Mouse (Mus musculus) liver, postnatal 0 days (tissue): ENCODE data around the gene Sh3tc1. TPM values are rescaled to one million over a fixed set of nuclear protein-coding genes. Genes with fewer than 3 reads are reported as not detected.

Experiments used
- ATAC-seq: fragments of 200-750 bp; cut with Nextera tagmentation; 2 replicates; pipeline ENCODE4 v1.8.0; 2017; ENCODE audit warnings: mild to moderate bottlenecking, moderate library complexity
- DNase-seq: peaks from one replicate; pipeline ENCODE4 v3.0.0-alpha.2; 2016
- H3K27ac ChIP-seq: fragments of 300-500 bp; sonication (generic); 2 replicates; pipeline ENCODE4 v1.5.1; 2014; ENCODE audit warnings: antibody characterized with exemption, moderate library complexity, mild to moderate bottlenecking, low read depth
- H3K27me3 ChIP-seq: fragments of 300-500 bp; sonication (generic); 2 replicates; pipeline ENCODE4 v1.6.1; 2014; ENCODE audit warnings: low read length, control low read depth, mixed read lengths; ENCODE audit not compliant: insufficient read depth
- H3K36me3 ChIP-seq: fragments of 300-500 bp; sonication (generic); replicated peaks from 2 replicates; pipeline ENCODE4 v1.6.1; 2014; ENCODE audit warnings: mild to moderate bottlenecking, control low read depth, low read length, moderate library complexity, mixed read lengths; ENCODE audit not compliant: insufficient read depth
- H3K4me1 ChIP-seq: fragments of 300-500 bp; sonication (generic); 2 replicates; pipeline ENCODE4 v1.6.1; 2014; ENCODE audit warnings: antibody characterized with exemption, mild to moderate bottlenecking, control low read depth; ENCODE audit not compliant: insufficient read depth
- H3K4me2 ChIP-seq: fragments of 300-500 bp; sonication (generic); 2 replicates; pipeline ENCODE4 v1.6.1; 2014; ENCODE audit warnings: low read depth, mild to moderate bottlenecking, low read length, moderate library complexity, mixed read lengths
- H3K4me3 ChIP-seq: fragments of 300-500 bp; sonication (generic); 2 replicates; pipeline ENCODE4 v1.5.1; 2014; ENCODE audit warnings: low read depth, low read length
- H3K9ac ChIP-seq: fragments of 300-500 bp; sonication (generic); replicated peaks from 2 replicates; pipeline ENCODE4 v1.6.1; 2014; ENCODE audit warnings: mild to moderate bottlenecking, moderate library complexity
- H3K9me3 ChIP-seq: fragments of 300-500 bp; sonication (generic); 2 replicates; pipeline ENCODE4 v1.6.1; 2016; ENCODE audit warnings: mild to moderate bottlenecking, control low read depth, low read length, mixed read lengths
- CTCF ChIP-seq: sonication (generic); IDR thresholded peaks from 2 replicates; pipeline ENCODE4 v1.5.1; 2016; ENCODE audit warnings: antibody characterized with exemption, low read depth
- EP300 ChIP-seq: IDR thresholded peaks from 2 replicates; pipeline ENCODE4 v1.6.1; 2016; ENCODE audit warnings: antibody characterized with exemption, low read depth, mild to moderate bottlenecking
- WGBS: fragments of 180-500 bp; shearing (Covaris S2); extraction: QIAGEN DNeasy Blood & Tissue Kit; methylation state at CpG from one replicate; pipeline ENCODE4 v1.1.7; 2014; ENCODE audit not compliant: insufficient replicate concordance; 5-methylcytosine and 5-hydroxymethylcytosine counted together
- polyA plus RNA-seq: library from polyadenylated mRNA; unstranded; fragments of >200 nt; fragmentation: Nextera tagmentation; extraction: Ambion mirVana; gene quantifications from 2 replicates; pipeline ENCODE4 v1.2.1, GENCODE M21; 2015

Sh3tc1 gene
- polyA plus RNA-seq, 1 experiment from 2014 or later: 3.5 TPM

DNA sequence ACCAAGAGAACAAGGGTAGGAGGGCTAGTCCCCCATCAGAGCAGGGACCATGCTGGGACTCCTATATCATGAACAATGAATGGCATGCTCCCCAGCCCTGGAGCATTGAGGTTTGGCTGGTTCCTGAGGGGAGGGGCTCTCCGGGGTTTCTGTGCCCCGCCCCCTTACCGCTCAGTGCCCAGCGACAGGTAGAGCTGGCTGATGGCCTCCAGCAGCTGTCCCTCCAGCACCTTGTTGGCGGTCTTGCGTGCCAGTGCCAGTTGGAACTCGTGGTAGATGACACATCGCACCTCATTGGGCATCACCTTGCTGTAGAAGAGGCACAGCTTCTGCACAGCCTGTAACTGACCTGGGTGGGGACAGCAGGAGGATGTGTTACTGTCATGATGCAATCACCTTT is 36.6 kb downstream of the Sh3tc1 start:
- no peak for TF ChIP-seq CTCF
- TF ChIP-seq EP300: no peak
- DNase-seq (no peak), ATAC-seq (no peak)
- WGBS: 80% methylated on average over 8 of the region's 8 CpGs
- Histone ChIP-seq H3K9me3 (no peaks in the 10 kb centered on the region), H3K36me3 (no peaks in the 10 kb centered on the region; the same call in none of the 2 replicates), H3K27ac (no peak overlapping the region), H3K9ac (no peak overlapping the region), H3K4me2 (no peak overlapping the region), H3K4me1 (no peaks in the 10 kb centered on the region), H3K4me3 (no peak overlapping the region), H3K27me3 (no peaks in the 10 kb centered on the region)

DNA sequence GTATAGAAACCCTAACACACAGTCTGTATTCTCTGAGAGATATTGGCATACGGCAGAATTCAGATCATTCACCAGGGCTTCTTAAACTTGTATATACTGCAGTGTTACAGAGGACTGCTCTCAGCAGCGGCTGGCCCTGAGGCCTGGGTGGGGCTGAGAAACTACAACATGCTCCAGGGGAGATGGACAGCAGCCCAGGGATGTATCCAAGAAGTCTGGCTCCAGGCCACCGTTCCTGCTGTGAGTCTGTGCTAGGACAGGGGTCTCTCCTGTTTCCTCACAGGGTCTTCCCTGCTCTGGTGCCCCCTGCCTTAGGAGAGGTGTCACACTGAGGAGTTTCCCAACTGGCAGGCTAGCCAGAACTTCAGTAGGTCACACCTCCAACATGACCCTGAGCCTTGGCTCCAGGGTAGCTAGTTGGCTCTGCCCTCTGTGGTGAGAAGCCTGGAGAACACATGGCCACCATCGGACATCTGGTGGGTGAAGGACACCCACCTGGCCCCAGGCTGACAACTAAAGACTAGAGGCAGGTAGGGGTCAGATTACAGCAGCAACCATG is 37.1 kb downstream of the Sh3tc1 start:
- no peaks in the 10 kb centered on the region for H3K9me3 ChIP-seq
- no peaks in the 10 kb centered on the region; the same call in none of the 2 replicates for H3K36me3 ChIP-seq
- no peaks in the 10 kb centered on the region for H3K27me3 ChIP-seq
- no peak overlapping the region for H3K4me3 ChIP-seq
- H3K4me1 ChIP-seq: no peaks in the 10 kb centered on the region
- WGBS: 76% methylated on average over 4 of the region's 4 CpGs
- no peak for ATAC-seq
- no peak for TF ChIP-seq EP300
- TF ChIP-seq CTCF: no peak
- no peak for DNase-seq
- no peak overlapping the region for H3K27ac ChIP-seq
- no peak overlapping the region for H3K9ac ChIP-seq
- H3K4me2 ChIP-seq: no peak overlapping the region

DNA sequence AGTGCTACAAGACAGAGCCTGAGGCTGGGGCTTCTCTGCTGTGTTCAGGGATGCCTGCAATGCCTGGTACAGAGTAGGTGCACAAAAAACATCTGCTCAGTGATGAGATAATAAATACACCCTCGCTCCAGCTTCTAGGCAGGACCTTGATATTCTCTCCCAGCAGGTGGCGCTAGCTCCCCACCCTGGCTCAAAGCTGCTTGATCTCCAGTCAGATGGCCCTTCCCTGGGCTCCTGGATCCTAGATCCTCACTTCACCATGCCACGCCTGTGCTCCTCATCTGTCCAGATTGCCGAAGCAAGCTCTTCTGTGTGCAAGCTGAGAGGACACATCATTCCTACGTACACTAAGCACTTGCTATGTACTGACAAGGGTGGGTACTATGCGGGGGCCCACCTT is 38.7 kb downstream of the Sh3tc1 start:
- Histone ChIP-seq H3K27ac (no peak overlapping the region), H3K9me3 (no peaks in the 10 kb centered on the region), H3K27me3 (no peaks in the 10 kb centered on the region), H3K4me3 (no peak overlapping the region), H3K9ac (no peak overlapping the region), H3K36me3 (no peaks in the 10 kb centered on the region; the same call in none of the 2 replicates), H3K4me1 (no peaks in the 10 kb centered on the region), H3K4me2 (no peak overlapping the region)
- peak; percentile 19; the same call in 1 of the 2 replicates for ATAC-seq
- TF ChIP-seq EP300 (no peak), CTCF (peak; percentile 90)
- WGBS: 39% methylated on average over 6 of the region's 6 CpGs
- DNase-seq: peak; percentile 79

GRCm38 (mm10) chr5:35695815-35696214 is 44.0 kb downstream of the Sh3tc1 start:
- Histone ChIP-seq H3K4me3 (no peak overlapping the region), H3K4me1 (no peaks in the 10 kb centered on the region), H3K36me3 (no peaks in the 10 kb centered on the region; the same call in 1 of the 2 replicates), H3K4me2 (no peak overlapping the region), H3K9ac (no peak overlapping the region), H3K27me3 (no peaks in the 10 kb centered on the region), H3K9me3 (no peaks in the 10 kb centered on the region), H3K27ac (no peak overlapping the region)
- 48% methylated on average over 5 of the region's 5 CpGs for WGBS
- DNase-seq: peak; percentile 25
- ATAC-seq: no peak
- TF ChIP-seq EP300: no peak
- peak; percentile 60 for TF ChIP-seq CTCF

DNA sequence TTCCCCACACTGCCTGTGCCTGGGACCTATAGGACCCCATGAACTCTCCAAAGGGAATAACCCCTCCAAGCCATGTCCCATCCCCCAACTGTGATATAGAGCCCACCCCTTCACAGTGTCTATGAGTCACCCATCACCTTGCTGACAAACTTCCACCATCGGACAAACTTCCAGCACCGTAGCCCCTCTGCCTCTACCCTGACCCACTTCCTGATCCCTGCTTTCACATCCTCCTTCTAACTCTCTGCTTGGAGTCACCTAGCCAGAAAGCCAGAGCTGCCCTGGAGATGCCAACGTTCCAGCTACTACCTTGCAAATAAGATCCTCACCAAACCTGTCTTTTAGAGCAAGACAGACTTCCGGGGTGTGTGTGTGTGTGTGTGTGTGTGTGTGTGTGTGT is 46.1 kb downstream of the Sh3tc1 start:
- H3K4me1 ChIP-seq: no peaks in the 10 kb centered on the region
- DNase-seq: no peak
- H3K27ac ChIP-seq: no peak overlapping the region
- no peaks in the 10 kb centered on the region for H3K9me3 ChIP-seq
- H3K36me3 ChIP-seq: no peaks in the 10 kb centered on the region; the same call in 1 of the 2 replicates
- no peak overlapping the region for H3K9ac ChIP-seq
- H3K27me3 ChIP-seq: no peaks in the 10 kb centered on the region
- no peak overlapping the region for H3K4me3 ChIP-seq
- TF ChIP-seq EP300 (no peak), CTCF (no peak)
- H3K4me2 ChIP-seq: no peak overlapping the region
- WGBS: 40% methylated on average over 4 of the region's 4 CpGs
- no peak for ATAC-seq

DNA sequence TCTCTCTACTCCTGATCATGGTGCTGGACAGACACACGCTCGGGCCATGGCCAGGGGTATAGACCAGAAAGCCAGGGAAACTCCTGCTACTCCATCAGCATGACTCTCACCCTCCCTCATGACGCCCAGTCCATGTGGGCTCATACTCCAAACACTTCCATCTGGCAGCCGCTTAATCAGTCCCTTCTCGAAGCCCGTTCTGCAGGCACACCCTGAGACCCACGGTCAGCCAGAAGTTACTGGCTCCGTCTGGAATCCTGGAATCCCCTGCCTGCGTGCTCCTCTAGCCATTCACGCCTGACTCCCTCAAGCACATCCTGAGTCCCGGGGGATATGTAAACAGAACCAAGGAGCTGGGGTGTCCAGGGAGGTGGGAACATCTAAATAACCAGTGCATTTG is 48.5 kb downstream of the Sh3tc1 start:
- Histone ChIP-seq H3K4me3 (no peak overlapping the region), H3K27ac (no peak overlapping the region), H3K4me2 (no peak overlapping the region), H3K4me1 (no peaks in the 10 kb centered on the region), H3K9ac (no peak overlapping the region), H3K27me3 (no peaks in the 10 kb centered on the region), H3K36me3 (no peaks in the 10 kb centered on the region), H3K9me3 (no peaks in the 10 kb centered on the region)
- DNase-seq (no peak), ATAC-seq (no peak)
- no peak for TF ChIP-seq EP300
- no peak for TF ChIP-seq CTCF
- 54% methylated on average over 11 of the region's 11 CpGs for WGBS
